Mouse (Mus musculus) kidney, adult 18-20 months (tissue): ENCODE measurements around the gene Armh3.
A peak's percentile ranks its signal among the peaks of the same experiment; 100 is the strongest.

Experiments
- DNase-seq: peaks from one replicate; pipeline ENCODE4 v3.0.0; 2021

The Armh3 gene

DNA sequence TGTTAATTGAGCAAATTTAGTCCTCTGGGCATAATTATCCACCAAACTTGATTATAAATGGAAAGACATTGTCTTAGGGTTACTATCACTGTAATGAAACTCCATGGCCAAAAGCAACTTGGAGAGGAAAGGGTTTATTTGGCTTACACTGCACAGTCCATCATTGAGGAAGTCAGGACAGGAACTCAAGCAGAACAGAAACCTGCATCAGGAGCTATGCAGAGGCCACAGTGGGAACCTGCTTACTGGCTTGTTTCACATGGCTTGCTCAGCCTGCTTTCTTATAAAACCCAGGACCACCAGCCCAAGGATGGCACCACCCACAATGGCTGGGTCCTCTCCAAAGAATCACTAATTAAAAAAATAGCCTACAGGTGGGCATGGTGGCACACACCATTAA lies 13.9 kb downstream of the Armh3 start:
- no peak for DNase-seq

DNA sequence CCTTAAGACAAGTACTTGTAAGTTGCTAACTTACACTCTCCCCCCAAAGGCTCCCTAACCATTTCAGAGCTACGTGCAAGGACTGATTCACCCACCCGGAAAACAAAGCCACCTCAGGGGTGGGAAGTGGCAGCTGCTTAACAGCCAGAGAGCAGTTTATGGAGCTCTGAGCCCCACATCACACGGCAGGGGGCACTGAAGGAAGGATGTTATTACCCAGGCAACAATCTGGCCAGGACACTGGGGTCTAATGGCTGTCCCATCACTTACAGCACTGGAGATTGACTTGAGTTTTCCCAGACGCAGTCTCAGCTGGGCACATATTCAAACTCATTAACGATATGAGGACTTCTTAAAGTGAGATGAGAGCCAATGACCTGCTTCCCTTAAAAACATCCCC lies 37.5 kb downstream of the Armh3 start:
- no peak for DNase-seq

DNA sequence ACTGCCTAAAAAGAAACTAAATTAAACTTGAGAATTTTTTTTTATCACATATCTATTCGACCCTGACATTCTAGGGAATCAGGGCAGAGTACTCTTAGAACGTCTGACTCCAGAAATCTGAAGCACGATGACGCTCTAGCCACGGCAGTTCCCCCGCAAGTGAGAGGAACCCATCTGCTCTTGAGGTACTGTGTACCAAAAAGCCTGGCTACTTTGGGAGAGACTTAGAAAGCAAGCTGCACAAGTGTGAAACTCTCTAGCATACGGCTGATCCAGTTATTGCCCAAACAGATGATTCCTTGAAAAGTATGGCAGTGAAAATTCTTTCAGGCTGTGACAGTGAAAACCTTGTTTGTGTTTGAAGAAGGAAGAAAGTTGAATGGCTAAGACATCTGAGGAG lies 41.6 kb downstream of the Armh3 start:
- no peak for DNase-seq

DNA sequence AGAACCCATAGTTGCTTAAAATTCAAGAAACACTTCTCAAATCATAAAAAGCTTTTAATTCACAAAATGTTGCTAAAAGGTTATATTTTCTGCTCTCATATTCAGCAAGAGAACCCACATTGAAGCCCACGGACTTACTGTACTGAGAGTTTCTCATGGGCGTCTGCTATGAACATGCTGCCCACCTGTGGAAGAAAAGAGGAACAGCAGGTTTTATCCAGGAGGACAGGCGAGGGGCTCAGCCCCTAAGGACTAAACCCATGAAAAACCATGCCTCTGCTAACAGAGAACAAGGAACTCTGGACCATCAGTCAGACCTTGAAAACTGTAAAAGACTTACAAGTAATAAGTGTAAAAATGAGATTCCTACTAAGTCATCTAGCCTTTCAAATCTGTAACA lies 45.0 kb downstream of the Armh3 start:
- no peak for DNase-seq

DNA sequence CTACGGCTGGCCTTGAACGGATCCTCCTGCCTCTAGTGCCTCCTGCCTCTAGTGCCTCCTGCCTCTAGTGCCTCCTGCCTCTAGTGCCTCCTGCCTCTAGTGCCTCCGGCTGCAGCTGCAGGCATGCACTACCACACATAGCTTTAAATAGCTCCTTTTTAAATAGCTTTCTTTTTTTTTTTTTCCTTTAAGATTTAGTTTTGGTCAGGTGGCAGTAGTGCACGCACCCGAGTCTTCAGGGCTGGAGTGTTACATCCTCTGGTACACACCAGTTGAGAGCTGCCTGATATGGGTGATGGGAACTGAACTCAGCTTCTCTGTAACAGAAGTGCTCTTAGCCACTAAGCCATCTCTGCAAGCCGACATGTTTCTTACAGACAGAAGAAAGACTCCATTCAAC lies 49.1 kb downstream of the Armh3 start:
- DNase-seq, result no peak

DNA sequence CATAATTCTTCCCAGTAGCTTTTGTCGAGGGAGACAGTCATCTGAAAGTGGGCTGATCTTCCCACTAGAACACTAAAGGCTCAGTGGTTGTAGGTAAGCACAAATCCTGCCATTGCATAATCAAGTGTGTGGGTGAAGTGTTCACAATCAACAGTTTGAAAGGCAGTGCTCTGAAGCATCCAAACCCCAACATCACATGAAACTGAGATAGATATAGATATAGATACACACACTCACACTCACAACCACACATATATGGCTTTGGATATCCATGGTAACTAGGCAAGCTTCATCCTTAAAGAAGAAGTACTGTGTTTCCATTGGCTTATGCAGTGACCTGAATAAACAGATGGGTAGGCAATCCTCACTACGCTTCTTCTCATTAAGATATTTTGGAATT lies 50.5 kb downstream of the Armh3 start:
- no peak for DNase-seq

DNA sequence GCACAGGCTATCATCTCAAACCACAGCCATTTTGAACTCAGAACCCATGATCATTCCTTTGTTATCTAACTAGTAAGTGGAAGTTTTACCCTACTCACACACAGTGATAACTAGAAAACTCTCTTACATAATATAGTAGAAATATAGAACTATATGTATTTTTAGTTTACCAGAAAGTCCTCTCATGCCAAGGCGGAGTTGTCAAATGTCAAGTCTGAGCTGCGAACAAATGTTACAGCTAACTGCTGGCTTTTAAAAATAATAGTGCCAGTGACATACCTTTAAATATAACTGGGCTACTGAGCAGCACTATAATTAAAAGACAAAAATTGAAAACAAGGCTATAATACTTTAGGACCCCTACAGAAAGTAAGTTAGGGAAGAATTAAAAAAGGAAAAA lies 51.0 kb downstream of the Armh3 start:
- DNase-seq, result no peak

DNA sequence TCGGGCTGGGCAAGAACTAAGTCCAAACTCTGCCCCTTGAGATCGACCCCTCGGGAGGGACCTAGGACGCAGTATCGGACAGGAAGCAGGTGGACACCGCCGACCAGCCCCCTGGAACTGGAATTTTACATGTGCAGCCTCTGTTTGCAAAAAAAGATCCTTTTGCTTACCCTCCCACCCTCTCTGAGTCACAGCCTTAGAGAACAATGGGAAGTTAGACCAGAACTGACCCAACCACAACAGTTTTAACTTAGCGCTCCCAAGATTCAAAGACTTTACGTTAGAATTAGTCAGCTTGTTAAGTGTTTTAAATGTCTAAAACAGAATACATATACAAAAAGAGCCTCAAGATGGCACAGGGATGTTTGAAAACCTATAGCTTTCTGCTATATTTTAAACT lies 51.7 kb downstream of the Armh3 start:
- DNase-seq, result no peak

DNA sequence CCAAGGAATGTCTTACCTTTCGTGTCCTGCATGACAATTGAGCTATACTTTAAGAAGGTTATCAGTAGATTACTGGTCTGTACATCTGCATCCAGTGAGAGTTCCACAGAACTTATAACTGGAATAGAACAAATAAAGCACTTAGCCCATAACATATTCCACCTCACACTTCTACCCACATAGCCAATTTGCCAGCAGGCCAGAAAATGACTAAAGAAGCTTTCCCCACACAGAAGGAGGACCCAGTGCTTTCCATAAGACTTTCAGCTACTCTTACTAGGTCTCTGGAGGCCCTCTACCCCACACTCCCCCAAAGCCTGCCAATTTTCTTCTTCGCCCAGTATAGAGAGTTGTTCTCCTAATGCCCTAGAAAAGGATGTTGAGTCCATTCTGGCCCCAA lies 52.3 kb downstream of the Armh3 start:
- DNase-seq, result no peak

DNA sequence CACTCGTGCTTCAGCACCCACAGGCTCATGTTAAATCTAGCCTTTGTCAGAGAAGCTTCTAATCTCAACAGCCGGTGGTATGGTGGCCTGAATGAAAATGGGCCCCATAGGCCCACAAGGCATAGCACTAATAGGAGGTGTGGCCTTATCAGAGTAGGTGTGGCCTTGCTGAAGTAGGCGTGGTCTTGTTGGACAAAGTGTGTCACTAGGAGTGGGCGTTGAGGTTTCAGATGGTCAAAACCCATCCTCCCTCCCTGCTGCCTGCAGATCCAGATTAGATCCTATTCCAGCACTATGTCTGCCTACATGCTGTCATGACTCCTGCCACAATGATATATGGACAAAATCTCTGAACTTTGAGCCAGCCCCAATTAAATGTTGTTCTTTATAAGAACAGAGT lies 54.5 kb downstream of the Armh3 start:
- no peak for DNase-seq

DNA sequence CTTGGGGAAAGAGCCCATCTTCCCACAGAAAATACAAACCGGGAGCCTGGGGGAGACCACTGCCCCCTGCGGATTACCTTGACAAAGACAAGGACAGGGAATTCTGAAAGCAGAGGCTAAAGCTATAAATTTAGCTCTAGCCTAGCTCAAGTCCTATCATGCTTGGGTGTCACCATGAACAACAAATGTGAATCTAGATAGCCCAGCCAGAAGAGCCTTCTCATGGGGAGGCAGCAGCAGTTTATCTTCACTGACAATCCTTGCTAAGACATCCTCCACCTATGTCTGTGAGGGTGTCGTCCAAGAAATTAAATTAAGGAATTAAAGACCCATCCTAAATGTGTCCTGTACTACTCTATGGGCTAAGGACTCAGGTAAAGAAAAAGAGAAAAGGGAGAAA lies 60.2 kb downstream of the Armh3 start:
- DNase-seq, result no peak

DNA sequence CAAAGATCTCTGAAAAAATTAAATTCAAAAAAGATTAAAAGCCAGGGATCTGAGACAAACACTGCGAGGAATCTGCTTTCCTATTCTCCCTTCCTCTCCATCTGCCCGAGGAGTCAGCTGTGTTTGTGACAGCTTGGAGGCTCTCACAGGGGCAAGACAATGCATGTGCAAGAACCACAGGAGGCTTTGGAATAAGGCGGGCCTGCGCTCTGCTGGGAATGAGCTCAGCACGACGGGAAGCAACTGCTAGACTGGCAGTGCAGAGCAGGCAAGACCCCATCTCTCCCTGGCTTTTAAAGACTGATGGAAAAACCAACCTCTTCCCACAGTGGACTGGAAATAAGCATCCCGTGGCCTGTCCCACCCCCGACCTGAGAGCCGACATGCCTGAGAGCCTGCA lies 60.8 kb downstream of the Armh3 start:
- DNase-seq, result no peak

DNA sequence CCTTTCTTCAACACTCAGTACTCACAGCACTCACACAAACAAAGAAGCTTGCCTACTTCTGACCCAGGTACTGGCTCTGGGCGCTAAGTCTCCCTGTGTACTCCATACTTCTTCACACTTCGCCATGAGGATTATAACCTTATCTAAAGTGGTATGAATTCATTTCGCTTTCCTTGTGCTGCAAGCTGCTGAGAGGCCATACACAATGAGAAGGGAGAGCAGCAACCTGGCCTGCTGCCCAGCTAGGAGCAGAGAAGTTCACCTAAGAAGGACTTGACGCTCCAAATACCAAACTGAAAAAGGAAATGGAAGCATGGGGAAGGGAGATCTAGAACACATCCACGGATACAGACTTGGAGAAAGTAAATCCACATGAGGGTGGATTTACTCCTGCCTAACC lies 71.1 kb downstream of the Armh3 start:
- DNase-seq, result no peak

DNA sequence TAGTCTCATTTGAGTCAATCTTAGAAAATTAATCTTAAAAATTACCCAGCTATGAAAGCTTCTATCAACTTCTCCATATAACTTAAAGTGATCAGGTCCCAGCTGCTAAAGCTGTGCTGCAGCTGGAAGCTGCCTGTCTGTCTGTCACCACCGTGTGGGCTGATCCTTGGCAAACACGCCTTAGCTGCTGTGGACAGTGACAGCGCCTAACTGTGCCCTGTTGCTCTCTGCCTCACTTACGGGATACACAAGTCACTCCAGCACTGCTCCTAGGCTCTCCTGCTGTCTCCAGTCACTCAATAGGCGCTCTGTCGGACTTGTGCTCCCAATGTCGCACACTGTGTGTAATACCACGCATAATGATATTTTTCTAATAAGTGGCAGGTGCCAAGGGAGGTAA lies 71.9 kb downstream of the Armh3 start:
- no peak for DNase-seq

DNA sequence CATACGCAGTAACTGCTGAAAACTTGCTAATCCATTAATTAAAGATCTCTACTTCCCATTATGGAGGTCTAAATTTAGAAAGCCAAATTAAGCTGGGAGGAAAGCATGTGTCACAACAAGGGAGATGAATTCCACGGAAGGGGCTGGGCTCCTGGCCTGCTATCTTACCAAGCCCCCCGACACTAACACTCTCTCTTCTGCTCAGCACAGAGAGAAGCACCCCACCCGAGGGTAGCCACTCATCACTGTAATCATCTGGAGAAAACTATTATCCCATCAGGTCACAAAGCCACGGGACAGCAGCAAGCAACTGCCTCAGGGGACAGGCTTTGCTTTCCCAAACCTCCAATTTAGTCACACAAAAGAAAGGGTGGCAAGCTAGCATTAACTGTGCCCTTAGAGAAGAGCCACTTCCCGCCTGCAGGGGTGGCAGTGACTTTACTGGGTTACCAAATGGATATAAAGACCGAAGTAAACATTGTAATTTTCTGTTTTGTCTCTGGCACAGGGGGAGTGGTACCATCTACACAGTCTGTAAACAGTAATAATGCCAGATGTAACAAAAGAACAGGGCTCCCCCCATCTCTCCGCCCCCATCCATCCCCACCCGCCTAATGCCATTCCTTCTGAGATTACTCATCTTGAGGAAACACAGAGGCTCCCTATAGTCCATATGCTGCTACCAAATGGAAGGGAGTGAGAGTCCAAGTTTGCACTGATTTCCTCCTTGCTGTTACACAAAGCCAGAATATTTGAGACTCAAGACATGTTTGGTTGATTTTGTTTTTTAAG lies 77.8 kb downstream of the Armh3 start:
- no peak for DNase-seq

DNA sequence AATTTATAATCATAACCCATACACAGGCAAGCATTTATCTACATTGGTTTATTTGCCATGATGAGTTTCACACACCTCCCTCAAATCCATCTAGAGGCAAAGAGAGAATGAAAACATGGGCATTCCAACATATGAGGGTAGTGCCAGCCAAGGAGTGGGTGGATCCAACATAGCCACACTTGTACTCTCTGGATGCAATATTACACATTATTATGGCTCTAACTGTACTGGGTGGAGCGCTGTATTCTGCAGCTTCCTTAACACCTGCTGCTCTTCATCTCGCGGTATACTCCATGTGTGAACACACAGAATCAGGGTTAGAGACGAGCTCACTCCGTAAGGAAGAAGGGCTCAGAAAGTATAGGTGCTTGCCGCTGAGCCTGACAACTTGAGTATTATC lies 79.9 kb downstream of the Armh3 start:
- no peak for DNase-seq

DNA sequence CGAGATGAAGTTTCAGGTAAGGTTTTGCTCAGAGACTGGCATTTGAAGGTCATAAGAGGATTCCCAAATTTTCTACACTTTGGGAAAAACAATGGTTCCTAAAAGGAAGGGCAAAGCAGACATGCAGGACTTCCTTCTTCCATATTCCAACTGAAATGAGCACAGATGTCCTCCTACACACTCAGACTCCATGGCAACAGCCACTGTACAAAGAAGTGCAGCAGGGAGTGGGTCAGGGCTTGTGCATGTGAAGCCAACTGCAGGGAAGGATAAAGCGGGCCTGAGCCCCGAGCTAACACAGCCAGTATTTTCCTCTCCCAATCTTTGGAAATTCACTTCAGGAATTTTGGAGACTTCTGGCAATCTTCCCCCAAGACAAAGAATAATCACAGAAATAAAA lies 80.4 kb downstream of the Armh3 start:
- DNase-seq, result no peak

DNA sequence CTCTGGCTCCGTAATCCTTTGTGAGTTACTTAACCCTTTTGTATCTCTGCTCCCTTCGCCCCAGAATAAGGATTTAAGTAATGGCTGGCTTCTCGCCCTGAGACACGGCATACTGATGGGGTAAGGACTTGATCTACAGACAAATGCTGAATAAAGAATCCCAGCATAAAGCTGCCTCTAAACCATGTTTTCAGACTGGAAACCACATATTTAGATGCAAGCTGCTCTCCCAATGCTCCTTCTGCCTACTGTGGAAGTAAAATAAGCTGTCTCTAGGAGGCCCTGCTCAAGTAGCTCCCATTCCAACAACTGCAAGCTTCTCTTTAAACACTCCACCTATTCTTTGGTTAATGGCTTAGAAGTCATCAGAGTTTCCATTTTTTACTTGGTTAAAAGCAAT lies 81.8 kb downstream of the Armh3 start:
- DNase-seq, result no peak

DNA sequence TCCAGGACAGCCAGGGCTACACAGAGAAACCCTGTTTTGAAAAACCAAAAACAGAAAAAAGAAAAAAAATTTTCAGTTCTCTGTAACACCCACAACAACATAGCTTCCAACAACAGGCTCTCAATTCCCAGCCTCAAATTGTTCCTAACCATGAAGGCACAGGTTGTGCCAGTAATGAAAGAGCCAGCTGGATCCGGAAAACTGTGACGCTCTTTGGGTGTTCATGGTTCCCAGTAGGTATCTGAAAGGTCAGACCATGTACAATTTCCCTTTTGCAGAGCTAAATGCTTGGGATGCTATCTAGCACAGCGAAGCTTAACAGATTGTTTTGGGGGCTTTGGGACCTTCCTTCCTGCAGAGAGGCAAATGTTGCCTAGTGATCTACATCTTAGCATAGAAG lies 82.3 kb downstream of the Armh3 start:
- DNase-seq, result no peak

DNA sequence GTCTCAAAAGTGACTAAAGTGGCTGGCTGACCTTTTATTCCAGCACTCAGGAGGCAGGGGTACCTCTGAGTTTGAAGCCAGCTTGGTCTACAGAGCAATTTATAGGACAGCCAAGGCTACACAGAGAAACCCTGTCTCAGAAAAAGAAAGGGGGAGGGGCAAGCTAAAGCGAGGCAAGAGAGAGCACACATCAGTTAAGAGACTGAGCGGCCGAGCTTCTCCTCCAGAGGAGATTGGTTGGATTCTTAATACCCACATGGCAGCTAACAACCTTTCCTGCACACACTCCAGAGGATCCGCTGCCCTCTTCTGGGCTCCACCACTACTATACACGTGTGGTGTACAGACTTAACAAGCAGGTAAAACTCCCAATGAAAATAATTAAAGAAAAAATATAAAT lies 85.3 kb downstream of the Armh3 start:
- DNase-seq, result no peak

DNA sequence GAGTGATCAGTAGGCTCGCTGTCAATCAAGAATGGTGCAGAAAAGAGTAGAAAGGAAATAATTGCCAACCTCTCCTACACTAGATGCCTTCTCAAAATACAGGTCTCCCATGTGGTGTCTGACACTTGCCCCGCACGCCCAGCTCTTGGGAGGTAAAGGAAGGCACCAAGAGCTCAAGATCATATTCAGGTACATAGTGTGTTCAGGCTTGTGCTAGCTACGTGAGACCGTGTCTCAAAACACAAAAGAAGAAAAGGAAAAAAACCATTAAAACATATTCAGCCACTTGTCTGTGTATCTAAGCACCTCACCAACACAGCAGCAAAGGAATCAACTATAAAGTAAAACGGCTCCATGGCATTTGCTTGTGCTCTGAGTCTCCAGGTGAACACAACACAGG lies 85.9 kb downstream of the Armh3 start:
- DNase-seq, result no peak

DNA sequence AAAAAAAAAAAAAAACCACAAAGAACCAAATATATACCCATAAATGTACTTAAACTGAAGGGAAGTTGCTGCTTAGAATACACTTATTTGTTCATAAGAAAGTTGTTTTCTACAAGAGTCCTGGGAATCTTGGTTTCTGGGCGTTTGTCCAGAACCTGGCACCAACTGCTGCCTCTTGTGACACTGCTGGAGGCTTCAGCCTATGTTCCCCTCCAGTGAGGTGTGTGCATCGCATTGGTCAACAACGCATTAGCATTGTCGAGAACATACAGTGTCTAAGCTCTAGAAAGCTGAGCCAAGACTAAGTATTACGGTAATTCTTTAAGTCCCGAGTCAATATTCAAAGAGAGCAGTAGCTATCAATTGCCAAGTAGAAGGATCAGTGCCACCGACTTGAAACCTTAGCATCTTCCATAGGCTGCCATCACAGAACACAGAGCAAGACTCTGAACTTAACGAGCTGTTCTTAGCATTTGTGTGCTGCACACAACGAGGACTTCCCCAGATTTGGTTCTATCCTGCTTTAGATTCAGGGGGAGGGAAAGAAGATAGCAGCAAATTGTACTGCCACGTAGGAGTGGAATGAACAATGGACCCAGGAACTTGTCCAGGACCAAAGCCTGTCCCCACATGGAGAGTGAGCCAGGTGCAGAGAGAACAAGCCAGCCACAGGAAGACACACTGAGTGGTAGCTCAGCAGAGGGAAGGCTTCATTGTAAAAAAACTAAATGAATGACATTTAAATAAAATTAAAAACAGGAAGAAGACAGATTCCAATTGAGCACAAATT lies 86.9 kb downstream of the Armh3 start:
- no peak for DNase-seq

DNA sequence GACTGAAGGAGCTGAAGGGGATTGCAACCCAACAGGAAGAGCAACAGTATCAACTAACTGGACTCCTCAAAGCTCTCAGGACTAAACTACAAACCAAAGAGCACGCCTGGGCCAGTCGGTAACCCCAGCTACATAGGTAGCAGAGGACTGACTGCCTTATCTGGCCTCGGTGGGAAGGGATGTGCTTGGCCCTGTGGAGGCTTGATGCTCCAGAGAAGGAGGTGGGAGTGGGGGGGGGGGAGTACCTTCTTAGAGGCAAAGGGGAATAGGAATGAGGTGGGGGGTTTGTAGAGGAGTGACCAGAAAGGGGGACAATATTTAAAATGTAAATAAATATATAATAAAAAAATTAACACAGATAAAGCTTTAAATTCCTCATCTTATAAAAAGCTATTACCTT lies 90.0 kb downstream of the Armh3 start:
- no peak for DNase-seq

DNA sequence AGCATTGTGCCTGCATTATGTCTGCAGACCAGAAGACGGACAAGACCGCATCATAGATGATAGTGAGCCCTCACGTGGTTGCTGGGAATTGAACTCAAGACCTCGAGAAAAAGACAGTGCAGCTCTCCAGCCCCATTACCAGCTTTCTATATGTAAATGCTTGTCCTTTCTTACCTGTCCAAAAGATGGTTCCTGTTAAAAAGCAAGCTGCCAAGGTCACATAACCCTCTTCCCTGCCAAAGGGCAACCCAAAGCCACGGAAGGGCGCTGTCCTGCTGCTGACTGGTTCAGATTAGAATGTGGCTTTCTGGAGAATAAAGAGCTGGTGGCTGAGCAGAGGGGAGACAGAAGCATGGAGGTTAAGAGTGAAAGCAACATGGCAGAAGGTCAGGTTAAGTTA lies 90.9 kb downstream of the Armh3 start:
- DNase-seq, result no peak

DNA sequence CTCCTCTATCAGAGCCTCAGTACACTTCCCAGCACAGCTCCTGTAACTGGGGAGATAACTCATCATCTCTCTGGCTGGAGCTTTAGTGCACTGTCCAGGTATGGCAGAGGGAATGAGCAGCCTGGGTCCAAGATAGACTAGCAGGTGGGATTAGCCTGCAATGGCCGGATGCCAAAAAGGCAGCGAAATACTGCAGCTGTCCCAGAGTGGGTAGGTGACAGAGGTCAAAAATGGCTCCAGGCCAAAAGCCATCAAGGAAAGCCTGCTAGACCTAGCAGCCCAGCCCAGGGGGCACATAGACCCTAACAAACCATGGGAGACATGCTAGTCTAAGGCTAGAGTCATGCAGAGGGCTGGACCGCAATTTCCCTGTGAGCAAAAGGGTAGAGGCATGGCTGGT lies 94.4 kb downstream of the Armh3 start:
- DNase-seq, result peak; percentile 12
